Mouse (Mus musculus) lung, postnatal 0 days (tissue): Measurements from ENCODE around the gene Olfr1033.

Experiments used
- CTCF ChIP-seq: IDR thresholded peaks from 2 replicates; pipeline ENCODE4 v1.5.1; 2016; ENCODE audit warnings: antibody characterized with exemption, mild to moderate bottlenecking
- EP300 ChIP-seq: IDR thresholded peaks from 2 replicates; pipeline ENCODE4 v1.6.1; 2016; ENCODE audit warnings: antibody characterized with exemption, mild to moderate bottlenecking, control low read depth

GRCm38 (mm10) chr2:85973595-85973994 lies 46.8 kb upstream of the Olfr1033 start, which contains the start of gene Olfr1029:
- TF ChIP-seq CTCF: no peak
- TF ChIP-seq EP300: no peak
